Mouse (Mus musculus) kidney, adult 2 months (tissue): ENCODE results near the gene Polr2e. TPM values are rescaled to one million over a fixed set of nuclear protein-coding genes. Genes with fewer than 3 reads are reported as not detected.
A peak's percentile ranks its signal among the peaks of the same experiment; 100 is the strongest.

Experiments
- DNase-seq: peaks from one replicate; pipeline ENCODE4 v3.0.0; 2021
- H3K27ac ChIP-seq: fragments of 200-500 bp; 2 replicates; pipeline ENCODE4 v1.5.1; 2012; ENCODE audit warnings: low read depth, low read length, control low read depth, inconsistent platforms; ENCODE audit not compliant: insufficient read depth
- H3K27me3 ChIP-seq: fragments of 200-500 bp; replicated peaks from 2 replicates; pipeline ENCODE4 v1.6.1; 2012; ENCODE audit warnings: mild to moderate bottlenecking, moderate library complexity, low read length, inconsistent platforms; ENCODE audit not compliant: control insufficient read depth, insufficient read depth
- H3K36me3 ChIP-seq: fragments of 200-500 bp; 2 replicates; pipeline ENCODE4 v1.6.1; 2012; ENCODE audit warnings: mild to moderate bottlenecking, moderate library complexity, low read length, inconsistent platforms; ENCODE audit not compliant: control insufficient read depth, insufficient read depth
- H3K4me1 ChIP-seq: fragments of 200-500 bp; 2 replicates; pipeline ENCODE4 v1.6.1; 2011; ENCODE audit warnings: low read length; ENCODE audit not compliant: control insufficient read depth, insufficient read depth
- H3K4me3 ChIP-seq: fragments of 200-500 bp; 2 replicates; pipeline ENCODE4 v1.5.1; 2011; ENCODE audit warnings: mild to moderate bottlenecking, low read depth, low read length, control low read depth; ENCODE audit not compliant: insufficient read depth
- CTCF ChIP-seq: fragments of 200-500 bp; conservative IDR thresholded peaks from 2 replicates; pipeline ENCODE4 v1.5.1; 2011; ENCODE audit warnings: low read depth, mild to moderate bottlenecking, control low read depth, low read length, moderate library complexity, mixed read lengths; ENCODE audit not compliant: insufficient read depth, insufficient read length
- POLR2A ChIP-seq: fragments of 200-500 bp; IDR thresholded peaks from one replicate; pipeline ENCODE4 v1.6.1; 2011; ENCODE audit warnings: low read depth, low read length, control low read depth
- WGBS: fragments of 180-500 bp; shearing (Covaris S2); methylation state at CpG from one replicate; pipeline ENCODE4 v1.1.7; 2018; 5-methylcytosine and 5-hydroxymethylcytosine counted together
- polyA plus RNA-seq: library from polyadenylated mRNA; depleted of rRNA; stranded (reverse); fragments of >200 nt; gene quantifications from 2 replicates; pipeline ENCODE4 v1.2.3, GENCODE M21; 2012; rRNA removed

Polr2e gene
- 230 and 235 TPM in 2 replicates for polyA plus RNA-seq

DNA sequence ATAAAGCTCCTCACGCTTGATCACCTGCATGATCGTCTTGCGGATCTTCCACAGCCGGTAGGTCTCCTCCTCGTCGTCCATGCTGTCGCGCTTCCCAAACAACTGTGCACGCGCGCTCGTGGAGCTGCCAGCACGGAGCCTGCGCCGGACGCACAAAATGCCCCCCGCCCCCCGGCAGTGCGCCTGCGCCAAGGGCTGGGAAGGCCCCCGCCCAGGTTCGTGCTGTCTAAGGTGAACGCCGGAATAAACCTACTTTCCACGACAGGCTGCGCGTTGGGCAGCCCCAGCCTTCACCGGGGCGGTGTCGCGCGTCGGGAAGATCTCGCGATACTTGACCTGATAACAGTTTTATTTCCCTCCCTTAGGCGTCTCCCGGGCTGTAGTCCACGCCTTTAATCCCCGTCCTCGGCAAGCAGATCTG is at the start of gene Polr2e:
Gene Polr2e (minus strand): TSS at position 237 of the 421 bp plus-strand sequence.
- DNase-seq = peak; percentile 99
- peaks cover 6% of the 10 kb centered on the region; the same call in 1 of the 2 replicates for H3K4me1 ChIP-seq
- no peak within 1 kb of the TSS for H3K27ac ChIP-seq
- H3K36me3 ChIP-seq = no peaks in the 10 kb centered on the region; the same call in 1 of the 2 replicates
- under 1% methylated on average over 40 of the region's 40 CpGs for WGBS
- no peaks in the 10 kb centered on the region for H3K27me3 ChIP-seq
- TF ChIP-seq POLR2A (peak; percentile 57), CTCF (no peak)
- peak within 1 kb of the TSS; percentile 73 for H3K4me3 ChIP-seq

DNA sequence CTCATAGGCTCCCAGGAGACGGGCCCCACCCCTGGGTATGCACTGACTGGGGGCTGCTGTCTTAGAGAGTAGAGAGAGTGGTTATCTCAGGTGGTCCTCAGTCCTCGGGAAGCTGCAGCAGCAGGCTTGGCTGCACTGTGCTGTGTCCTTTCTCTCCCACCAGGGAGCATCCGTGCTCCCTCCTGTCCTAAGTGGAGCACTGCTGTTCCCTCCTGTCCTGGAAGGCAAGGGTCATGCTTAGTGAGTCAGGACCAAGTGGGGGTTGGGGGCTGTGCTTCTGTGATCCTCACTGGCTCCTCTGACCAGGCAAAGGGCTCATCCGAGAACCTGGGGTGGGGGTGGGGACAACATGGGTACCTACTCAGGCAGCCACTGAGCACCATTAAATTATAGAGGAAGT is 49.6 kb upstream of the Polr2e start:
- Histone ChIP-seq H3K27ac (no peak overlapping the region), H3K4me3 (no peak overlapping the region), H3K4me1 (peaks cover 30% of the 10 kb centered on the region), H3K36me3 (no peaks in the 10 kb centered on the region), H3K27me3 (no peaks in the 10 kb centered on the region)
- TF ChIP-seq POLR2A (no peak), CTCF (peak; percentile 62)
- DNase-seq = peak; percentile 66
- WGBS = 62% methylated on average over 4 of the region's 4 CpGs

DNA sequence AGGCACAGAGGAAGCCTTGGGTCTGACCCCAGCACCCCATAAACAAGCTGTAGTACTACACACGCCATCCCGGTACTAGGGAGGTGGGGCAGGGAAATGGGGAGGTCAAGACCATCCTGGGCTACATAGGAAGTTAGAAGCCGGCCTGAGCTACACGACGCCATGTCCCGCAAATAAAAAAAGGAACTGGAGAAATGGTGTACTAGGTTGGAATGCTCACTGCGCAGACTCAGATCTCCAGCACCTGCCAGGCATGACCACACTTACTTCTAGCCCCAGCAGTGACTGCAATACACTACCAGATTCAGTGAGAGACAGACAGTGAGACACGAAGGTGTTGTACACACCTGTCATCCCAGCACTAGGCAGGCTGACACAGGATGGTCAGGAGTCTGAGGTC is 47.9 kb upstream of the Polr2e start:
- no peak overlapping the region for H3K4me3 ChIP-seq
- H3K4me1 ChIP-seq = peaks cover 16% of the 10 kb centered on the region
- H3K27me3 ChIP-seq = no peaks in the 10 kb centered on the region
- DNase-seq = no peak
- H3K27ac ChIP-seq = no peak overlapping the region
- 84% methylated on average over 8 of the region's 8 CpGs for WGBS
- H3K36me3 ChIP-seq = no peaks in the 10 kb centered on the region
- TF ChIP-seq CTCF (no peak), POLR2A (no peak)

DNA sequence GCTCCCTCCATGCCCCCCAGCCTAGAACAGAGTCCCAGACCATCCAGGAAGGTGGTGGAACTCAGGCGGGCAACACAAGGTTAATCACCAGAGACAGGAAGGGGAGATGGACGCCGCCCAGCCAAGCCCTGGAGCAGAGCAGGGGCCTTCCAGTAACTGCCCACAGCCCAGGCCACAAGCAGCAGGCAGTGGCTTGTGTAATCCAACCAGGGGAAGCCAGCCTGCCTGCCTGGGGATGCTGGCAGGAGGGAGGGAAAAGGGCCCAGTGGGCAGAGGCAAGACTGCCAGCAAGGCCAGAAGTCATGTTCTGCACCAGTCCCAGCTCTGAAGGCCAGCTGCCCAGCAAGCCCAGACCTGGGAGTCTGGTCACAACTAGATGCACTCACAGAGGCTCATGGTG is 47.3 kb upstream of the Polr2e start:
- DNase-seq = no peak

DNA sequence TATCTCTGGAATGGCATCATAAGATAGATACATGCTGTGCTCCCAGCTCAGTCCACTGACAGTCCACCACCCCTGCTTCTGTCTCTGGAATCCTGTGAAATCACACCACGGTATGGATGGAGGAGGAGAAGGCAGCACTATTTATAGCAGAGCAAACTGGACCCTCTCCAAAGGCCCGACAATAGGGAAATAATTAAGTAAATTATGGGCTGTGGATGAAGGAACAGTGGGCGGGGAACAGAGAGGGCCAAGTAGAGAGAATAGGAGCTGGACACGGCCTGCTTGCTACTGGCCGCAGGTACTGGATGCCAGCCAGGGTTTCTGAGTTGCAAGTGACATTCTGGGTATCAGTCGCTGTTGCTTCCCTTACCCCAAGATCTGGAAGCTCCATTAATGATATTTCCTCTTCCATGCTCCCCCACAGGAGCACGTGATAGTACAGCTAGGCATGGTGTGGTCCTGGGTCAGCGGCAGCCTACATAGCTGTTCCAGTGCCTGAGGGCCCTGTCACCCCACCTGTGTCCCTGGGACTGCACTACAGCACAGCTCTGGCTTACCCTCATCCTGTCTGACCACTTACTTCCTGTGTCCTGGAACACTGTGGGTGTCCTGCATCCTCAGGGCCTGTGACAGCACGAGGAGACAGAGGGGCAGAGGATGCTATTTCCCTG is 45.4 kb upstream of the Polr2e start:
- Histone ChIP-seq H3K27ac (0 out of 2 replicates have a peak overlapping the region, but pooled peaks have one; percentile 6), H3K4me3 (no peak overlapping the region), H3K36me3 (no peaks in the 10 kb centered on the region), H3K27me3 (no peaks in the 10 kb centered on the region), H3K4me1 (peaks cover 13% of the 10 kb centered on the region)
- DNase-seq = peak; percentile 80
- no peak for TF ChIP-seq CTCF
- 25% methylated on average over 9 of the region's 9 CpGs for WGBS

More for the DNA sequence above, 47.3 kb upstream of the Polr2e start:
- Histone ChIP-seq H3K4me1 (peaks cover 14% of the 10 kb centered on the region), H3K36me3 (no peaks in the 10 kb centered on the region), H3K27ac (no peak overlapping the region), H3K27me3 (no peaks in the 10 kb centered on the region), H3K4me3 (no peak overlapping the region)
- TF ChIP-seq POLR2A (no peak), CTCF (no peak)
- 42% methylated on average over 3 of the region's 3 CpGs for WGBS

DNA sequence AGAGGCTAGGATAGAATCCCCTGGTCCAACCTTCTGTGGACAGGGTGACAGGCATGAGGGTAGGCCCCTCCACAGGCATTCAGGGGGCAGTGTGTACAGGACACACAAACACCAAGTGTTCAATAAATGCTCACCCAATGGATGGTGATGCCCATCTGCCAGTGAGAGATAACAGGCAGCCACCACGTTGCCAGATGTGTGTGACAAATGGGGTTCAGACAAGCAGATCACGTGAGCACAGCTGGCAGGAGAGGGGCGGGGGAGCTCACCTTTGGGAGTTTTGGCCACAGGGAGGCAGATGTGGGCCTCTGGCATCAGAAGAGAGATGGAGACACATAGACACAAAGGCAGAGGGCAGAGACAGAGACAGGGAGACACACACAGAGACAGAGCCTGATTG is 41.5 kb upstream of the Polr2e start:
- WGBS = 89% methylated on average over 3 of the region's 3 CpGs
- no peak for DNase-seq
- H3K4me1 ChIP-seq = peaks cover 5% of the 10 kb centered on the region
- no peak overlapping the region for H3K4me3 ChIP-seq
- H3K36me3 ChIP-seq = no peaks in the 10 kb centered on the region
- no peaks in the 10 kb centered on the region for H3K27me3 ChIP-seq
- no peak overlapping the region for H3K27ac ChIP-seq
- TF ChIP-seq POLR2A (no peak), CTCF (0 out of 2 replicates have a peak, but pooled peaks have one; percentile 2)

DNA sequence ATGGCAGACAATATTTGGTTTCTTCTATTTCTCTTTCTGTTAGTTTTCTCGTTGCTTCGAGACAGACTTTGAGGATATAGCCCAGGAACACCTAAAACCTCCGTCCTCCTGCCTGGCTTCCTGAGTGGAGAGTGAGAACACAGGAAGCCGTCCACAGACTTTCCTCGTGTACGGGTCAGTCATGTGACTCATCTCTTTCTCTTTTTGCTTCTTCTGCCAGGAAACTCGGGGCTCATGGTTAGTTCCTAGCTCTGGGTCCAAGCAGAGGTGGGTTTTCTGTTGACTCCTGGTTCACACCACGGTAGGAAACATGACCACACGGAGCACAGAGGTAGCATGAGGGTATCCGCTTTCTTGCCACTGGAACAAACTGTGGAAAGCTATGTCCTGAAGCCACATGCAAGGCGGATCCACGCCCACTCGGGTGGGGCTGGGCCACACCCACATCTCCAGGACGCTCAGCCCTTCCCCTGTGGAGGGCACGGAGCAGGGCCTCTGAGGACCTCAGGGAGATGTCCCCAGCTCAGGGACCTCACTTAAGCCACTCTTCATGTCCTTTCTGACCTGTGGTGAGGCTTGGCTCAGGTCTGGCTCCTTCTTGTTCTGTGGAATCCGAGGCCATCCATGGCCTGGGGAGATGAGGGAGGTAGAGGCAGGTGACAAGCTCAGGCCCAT is 40.9 kb upstream of the Polr2e start:
- Histone ChIP-seq H3K4me1 (peaks cover 5% of the 10 kb centered on the region), H3K27me3 (no peaks in the 10 kb centered on the region), H3K36me3 (no peaks in the 10 kb centered on the region), H3K4me3 (no peak overlapping the region), H3K27ac (no peak overlapping the region)
- 64% methylated on average over 16 of the region's 16 CpGs for WGBS
- TF ChIP-seq CTCF (no peak), POLR2A (no peak)
- DNase-seq = no peak
